Mouse (Mus musculus) stomach, postnatal 0 days (tissue): ENCODE results near the gene Alg12.

Experiments used
- CTCF ChIP-seq: IDR thresholded peaks from 2 replicates; pipeline ENCODE4 v1.5.1; 2016; ENCODE audit warnings: antibody characterized with exemption, low read depth, mild to moderate bottlenecking, moderate library complexity
- EP300 ChIP-seq: optimal IDR thresholded peaks from 2 replicates; pipeline ENCODE3; 2016; ENCODE audit warnings: antibody characterized with exemption

GRCm38 (mm10) chr15:88810369-88810768 is 8.7 kb downstream of the Alg12 start:
- TF ChIP-seq CTCF, result no peak
- TF ChIP-seq EP300, result no peak
